Mouse (Mus musculus): ENCODE results near the gene Ptprm. TPM values are rescaled to one million over a fixed set of nuclear protein-coding genes. Genes with fewer than 3 reads are reported as not detected.
"Not testable (repeated sequence)": the region's sequence is repeated elsewhere in the genome, so short reads cannot be mapped to it uniquely, and the experiment has no call there.

The Ptprm gene
- polyA plus RNA-seq, 1 experiment from 2014 or later = 10.3 TPM

GRCm38 (mm10) chr17:66869581-66870002, 484.7 kb downstream of the Ptprm start:
- no peak overlapping the region for H3K27ac ChIP-seq (replicated peaks; ENCODE audit: low read depth, low read length)
- 89% methylated on average over 13 of the region's 13 CpGs for WGBS

GRCm38 (mm10) chr17:66864441-66864840, 489.8 kb downstream of the Ptprm start:
- Histone ChIP-seq H3K27ac (replicated peaks; ENCODE audit: low read depth, low read length) (no peak overlapping the region), H3K9ac (replicated peaks; ENCODE audit: low read length) (no peak overlapping the region), H3K27me3 (ENCODE audit: control insufficient read depth, insufficient read depth, low read length) (no peaks in the 10 kb centered on the region), H3K4me1 (ENCODE audit: control insufficient read depth, insufficient read depth, low read length) (no peaks in the 10 kb centered on the region; the same call in 1 of the 2 replicates), H3K4me3 (ENCODE audit: low read depth, low read length) (no peak overlapping the region), H3K36me3 (replicated peaks; ENCODE audit: control insufficient read depth, insufficient read depth, low read depth, low read length) (no peaks in the 10 kb centered on the region), H3K4me2 (ENCODE audit: low read depth, low read length) (no peak overlapping the region), H3K9me3 (replicated peaks; ENCODE audit: control insufficient read depth, low read length) (no peaks in the 10 kb centered on the region)
- 71% methylated on average over 4 of the region's 4 CpGs for WGBS
- ATAC-seq (replicated peaks; ENCODE audit: insufficient number of reproducible peaks, low FRiP score, low TSS enrichment, low read depth) (no peak), DNase-seq (ENCODE audit: low spot score) (no peak)

More at GRCm38 (mm10) chr17:66869581-66870002, 484.7 kb downstream of the Ptprm start:
- H3K9me3 ChIP-seq (replicated peaks; ENCODE audit: control insufficient read depth, low read length) = no peaks in the 10 kb centered on the region
- H3K36me3 ChIP-seq (replicated peaks; ENCODE audit: control insufficient read depth, insufficient read depth, low read depth, low read length) = no peaks in the 10 kb centered on the region
- H3K27me3 ChIP-seq (ENCODE audit: control insufficient read depth, insufficient read depth, low read length) = no peaks in the 10 kb centered on the region
- no peak overlapping the region for H3K9ac ChIP-seq (replicated peaks; ENCODE audit: low read length)
- DNase-seq (ENCODE audit: low spot score) = no peak
- no peak overlapping the region for H3K4me2 ChIP-seq (ENCODE audit: low read depth, low read length)
- ATAC-seq (replicated peaks; ENCODE audit: insufficient number of reproducible peaks, low FRiP score, low TSS enrichment, low read depth) = no peak
- H3K4me1 ChIP-seq (ENCODE audit: control insufficient read depth, insufficient read depth, low read length) = no peaks in the 10 kb centered on the region
- H3K4me3 ChIP-seq (ENCODE audit: low read depth, low read length) = no peak overlapping the region

- Histone ChIP-seq H3K9ac (replicated peaks; ENCODE audit: low read length) (no peak overlapping the region), H3K27ac (replicated peaks; ENCODE audit: low read depth, low read length) (no peak overlapping the region), H3K36me3 (replicated peaks; ENCODE audit: control insufficient read depth, insufficient read depth, low read depth, low read length) (no peaks in the 10 kb centered on the region), H3K4me2 (ENCODE audit: low read depth, low read length) (no peak overlapping the region), H3K4me3 (ENCODE audit: low read depth, low read length) (no peak overlapping the region), H3K4me1 (ENCODE audit: control insufficient read depth, insufficient read depth, low read length) (no peaks in the 10 kb centered on the region; the same call in 1 of the 2 replicates), H3K27me3 (ENCODE audit: control insufficient read depth, insufficient read depth, low read length) (no peaks in the 10 kb centered on the region), H3K9me3 (replicated peaks; ENCODE audit: control insufficient read depth, low read length) (no peaks in the 10 kb centered on the region)
- DNase-seq (ENCODE audit: low spot score) = peak; percentile 39
- WGBS = 30% methylated on average over 2 of the region's 2 CpGs
- ATAC-seq (replicated peaks; ENCODE audit: insufficient number of reproducible peaks, low FRiP score, low TSS enrichment, low read depth) = no peak
These were observed 492.7 kb downstream of the Ptprm start for GRCm38 (mm10) chr17:66861557-66861956.

GRCm38 (mm10) chr17:66858757-66859156, 495.5 kb downstream of the Ptprm start:
- no peak for ATAC-seq (replicated peaks; ENCODE audit: insufficient number of reproducible peaks, low FRiP score, low TSS enrichment, low read depth)

GRCm38 (mm10) chr17:66852496-66852895, 501.8 kb downstream of the Ptprm start:
- Histone ChIP-seq H3K27ac (replicated peaks; ENCODE audit: low read depth, low read length) (no peak overlapping the region), H3K9ac (replicated peaks; ENCODE audit: low read length) (no peak overlapping the region), H3K4me2 (ENCODE audit: low read depth, low read length) (no peak overlapping the region), H3K9me3 (replicated peaks; ENCODE audit: control insufficient read depth, low read length) (no peaks in the 10 kb centered on the region), H3K4me1 (ENCODE audit: control insufficient read depth, insufficient read depth, low read length) (no peaks in the 10 kb centered on the region), H3K27me3 (ENCODE audit: control insufficient read depth, insufficient read depth, low read length) (no peaks in the 10 kb centered on the region), H3K4me3 (ENCODE audit: low read depth, low read length) (no peak overlapping the region), H3K36me3 (replicated peaks; ENCODE audit: control insufficient read depth, insufficient read depth, low read depth, low read length) (no peaks in the 10 kb centered on the region)
- no peak for DNase-seq (ENCODE audit: low spot score)
- ATAC-seq (replicated peaks; ENCODE audit: insufficient number of reproducible peaks, low FRiP score, low TSS enrichment, low read depth) = no peak
- WGBS = 89% methylated on average over 6 of the region's 6 CpGs

More at GRCm38 (mm10) chr17:66858757-66859156, 495.5 kb downstream of the Ptprm start:
- Histone ChIP-seq H3K27me3 (ENCODE audit: control insufficient read depth, insufficient read depth, low read length) (no peaks in the 10 kb centered on the region), H3K36me3 (replicated peaks; ENCODE audit: control insufficient read depth, insufficient read depth, low read depth, low read length) (no peaks in the 10 kb centered on the region), H3K9ac (replicated peaks; ENCODE audit: low read length) (no peak overlapping the region), H3K27ac (replicated peaks; ENCODE audit: low read depth, low read length) (no peak overlapping the region), H3K9me3 (replicated peaks; ENCODE audit: control insufficient read depth, low read length) (no peaks in the 10 kb centered on the region), H3K4me2 (ENCODE audit: low read depth, low read length) (no peak overlapping the region), H3K4me1 (ENCODE audit: control insufficient read depth, insufficient read depth, low read length) (no peaks in the 10 kb centered on the region), H3K4me3 (ENCODE audit: low read depth, low read length) (no peak overlapping the region)
- DNase-seq (ENCODE audit: low spot score) = no peak

- H3K27me3 ChIP-seq (ENCODE audit: control insufficient read depth, insufficient read depth, low read length); H3K4me2 ChIP-seq (ENCODE audit: low read depth, low read length); ATAC-seq (replicated peaks; ENCODE audit: insufficient number of reproducible peaks, low FRiP score, low TSS enrichment, low read depth); H3K27ac ChIP-seq (replicated peaks; ENCODE audit: low read depth, low read length); H3K4me3 ChIP-seq (ENCODE audit: low read depth, low read length); H3K36me3 ChIP-seq (replicated peaks; ENCODE audit: control insufficient read depth, insufficient read depth, low read depth, low read length); DNase-seq (ENCODE audit: low spot score); H3K9me3 ChIP-seq (replicated peaks; ENCODE audit: control insufficient read depth, low read length); H3K9ac ChIP-seq (replicated peaks; ENCODE audit: low read length); H3K4me1 ChIP-seq (ENCODE audit: control insufficient read depth, insufficient read depth, low read length): not testable (repeated sequence)
- WGBS = 86% methylated on average over 4 of the region's 4 CpGs
These were observed 507.2 kb downstream of the Ptprm start for GRCm38 (mm10) chr17:66847011-66847410.

- no peaks in the 10 kb centered on the region for H3K36me3 ChIP-seq (replicated peaks; ENCODE audit: control insufficient read depth, insufficient read depth, low read depth, low read length)
- no peak overlapping the region for H3K4me2 ChIP-seq (ENCODE audit: low read depth, low read length)
- no peak overlapping the region for H3K27ac ChIP-seq (replicated peaks; ENCODE audit: low read depth, low read length)
- no peaks in the 10 kb centered on the region for H3K9me3 ChIP-seq (replicated peaks; ENCODE audit: control insufficient read depth, low read length)
- no peak overlapping the region for H3K9ac ChIP-seq (replicated peaks; ENCODE audit: low read length)
- no peak overlapping the region for H3K4me3 ChIP-seq (ENCODE audit: low read depth, low read length)
- H3K4me1 ChIP-seq (ENCODE audit: control insufficient read depth, insufficient read depth, low read length) = no peaks in the 10 kb centered on the region
- WGBS = 85% methylated on average over 2 of the region's 2 CpGs
- no peak for ATAC-seq (replicated peaks; ENCODE audit: insufficient number of reproducible peaks, low FRiP score, low TSS enrichment, low read depth)
- no peak for DNase-seq (ENCODE audit: low spot score)
- no peaks in the 10 kb centered on the region for H3K27me3 ChIP-seq (ENCODE audit: control insufficient read depth, insufficient read depth, low read length)
These were observed 531.9 kb downstream of the Ptprm start for GRCm38 (mm10) chr17:66822347-66822746.

GRCm38 (mm10) chr17:66817380-66817779, 536.9 kb downstream of the Ptprm start:
- H3K27ac ChIP-seq (replicated peaks; ENCODE audit: low read depth, low read length) = no peak overlapping the region
- DNase-seq (ENCODE audit: low spot score) (no peak), ATAC-seq (replicated peaks; ENCODE audit: insufficient number of reproducible peaks, low FRiP score, low TSS enrichment, low read depth) (no peak)
- no peak overlapping the region for H3K4me2 ChIP-seq (ENCODE audit: low read depth, low read length)
- H3K27me3 ChIP-seq (ENCODE audit: control insufficient read depth, insufficient read depth, low read length) = no peaks in the 10 kb centered on the region; the same call in 1 of the 2 replicates
- H3K36me3 ChIP-seq (replicated peaks; ENCODE audit: control insufficient read depth, insufficient read depth, low read depth, low read length) = no peaks in the 10 kb centered on the region
- H3K4me1 ChIP-seq (ENCODE audit: control insufficient read depth, insufficient read depth, low read length) = no peaks in the 10 kb centered on the region
- H3K9ac ChIP-seq (replicated peaks; ENCODE audit: low read length) = no peak overlapping the region
- no peak overlapping the region for H3K4me3 ChIP-seq (ENCODE audit: low read depth, low read length)
- 48% methylated on average over 4 of the region's 4 CpGs for WGBS
- no peaks in the 10 kb centered on the region for H3K9me3 ChIP-seq (replicated peaks; ENCODE audit: control insufficient read depth, low read length)
